Mouse (Mus musculus): Measurements from ENCODE around the gene Kifc1.

GRCm38 (mm10) chr17:33901653-33902052 is 11.2 kb upstream of the Kifc1 start:
- TF ChIP-seq CTCF (conservative IDR thresholded peaks at IDR 0.05; ENCODE audit: insufficient read depth, insufficient read length, low read depth, low read length) (no peak), POLR2A (IDR thresholded peaks at IDR 0.05; ENCODE audit: low read depth, low read length) (no peak)
